Comparison of ENCODE assay signal across 9 mouse cellular contexts in genomic region chr11:69370817-69371215, GRCm38 (mm10). TPM values are rescaled to one million over a fixed set of nuclear protein-coding genes. Genes with fewer than 3 reads are reported as not detected.
DNase-seq lines count a peak whose midpoint lies in the region; ATAC-seq lines count a peak whose summit lies in the region.
"Had no signal": no experiment of that assay in that cellular context is flagged by ENCODE, and none has a peak within 500 bp of the region (broad histone marks: within the 10 kb centered on the region; RNA-seq: fewer than 3 reads in every experiment).

No protein-coding gene starts in this region.

- peaks cover 30% of the 10 kb centered on the region for H3K36me3 ChIP-seq in kidney, embryonic 15.5 days
- H3K36me3 ChIP-seq in embryonic facial prominence, embryonic 10.5 days (replicated peaks) = peaks cover 34% of the 10 kb centered on the region
- no peaks in the 10 kb centered on the region for H3K36me3 ChIP-seq in hindbrain, embryonic 15.5 days
- H3K36me3 ChIP-seq in midbrain, embryonic 15.5 days (replicated peaks) = no peaks in the 10 kb centered on the region

- no peaks in the 10 kb centered on the region for H3K9me3 ChIP-seq in kidney, embryonic 15.5 days (replicated peaks)
- no peaks in the 10 kb centered on the region for H3K9me3 ChIP-seq in embryonic facial prominence, embryonic 10.5 days
- no peaks in the 10 kb centered on the region for H3K9me3 ChIP-seq in hindbrain, embryonic 15.5 days
- H3K9me3 ChIP-seq in midbrain, embryonic 15.5 days = no peaks in the 10 kb centered on the region
- H3K9me3 ChIP-seq: G1E had no signal

- no peak for ATAC-seq in kidney, embryonic 15.5 days (replicated peaks; ENCODE audit: low FRiP score)
- no peak for ATAC-seq in hindbrain, embryonic 15.5 days (ENCODE audit: low FRiP score, low read depth)
- no peak for ATAC-seq in midbrain, embryonic 15.5 days (replicated peaks)
- no peak for ATAC-seq in megakaryocyte progenitor cell, adult 5-6 weeks (replicated peaks; ENCODE audit: poor library complexity)

- WGBS in kidney, embryonic 15.5 days = 15% methylated on average over 9 of the region's 9 CpGs
- 18% methylated on average over 9 of the region's 9 CpGs for WGBS in embryonic facial prominence, embryonic 10.5 days
- WGBS in hindbrain, embryonic 15.5 days = 12% methylated on average over 9 of the region's 9 CpGs
- 14% methylated on average over 9 of the region's 9 CpGs for WGBS in midbrain, embryonic 15.5 days

- H3K4me3 ChIP-seq in kidney, embryonic 15.5 days (replicated peaks) = peak overlapping the region; percentile 27
- peak overlapping the region; percentile 97 for H3K4me3 ChIP-seq in embryonic facial prominence, embryonic 10.5 days
- peak overlapping the region; percentile 8; the same call in 1 of the 2 replicates for H3K4me3 ChIP-seq in hindbrain, embryonic 15.5 days
- peak overlapping the region; percentile 14; the same call in 1 of the 2 replicates for H3K4me3 ChIP-seq in midbrain, embryonic 15.5 days

- no peak overlapping the region; the same call in 1 of the 2 replicates for H3K9ac ChIP-seq in kidney, embryonic 15.5 days
- no peak overlapping the region for H3K9ac ChIP-seq in hindbrain, embryonic 15.5 days
- no peak overlapping the region for H3K9ac ChIP-seq in midbrain, embryonic 15.5 days

- H3K27me3 ChIP-seq in kidney, embryonic 15.5 days = no peaks in the 10 kb centered on the region
- no peaks in the 10 kb centered on the region for H3K27me3 ChIP-seq in embryonic facial prominence, embryonic 10.5 days (replicated peaks; ENCODE audit: low read depth, poor library complexity, severe bottlenecking)
- no peaks in the 10 kb centered on the region for H3K27me3 ChIP-seq in hindbrain, embryonic 15.5 days
- H3K27me3 ChIP-seq in midbrain, embryonic 15.5 days (replicated peaks) = no peaks in the 10 kb centered on the region

- DNase-seq in kidney, adult 18-20 months = no peak
- DNase-seq in embryonic facial prominence, embryonic 10.5 days (ENCODE audit: low spot score) = no peak
- no peak for DNase-seq in urinary bladder, postnatal 14 days (ENCODE audit: low spot score)
- DNase-seq in ovary, postnatal 10 days (ENCODE audit: low spot score) = no peak

- peaks cover 48% of the 10 kb centered on the region for H3K4me1 ChIP-seq in kidney, embryonic 15.5 days
- peaks cover 59% of the 10 kb centered on the region for H3K4me1 ChIP-seq in embryonic facial prominence, embryonic 10.5 days
- H3K4me1 ChIP-seq in hindbrain, embryonic 15.5 days (replicated peaks) = peaks cover 44% of the 10 kb centered on the region
- peaks cover 46% of the 10 kb centered on the region for H3K4me1 ChIP-seq in midbrain, embryonic 15.5 days

- H3K4me2 ChIP-seq in kidney, embryonic 15.5 days = peak overlapping the region; percentile 48
- peak overlapping the region; percentile 45 for H3K4me2 ChIP-seq in hindbrain, embryonic 15.5 days
- H3K4me2 ChIP-seq in midbrain, embryonic 15.5 days = peak overlapping the region; percentile 36

- H3K27ac ChIP-seq in kidney, embryonic 15.5 days = peak overlapping the region; percentile 90
- peak overlapping the region; percentile 75 for H3K27ac ChIP-seq in embryonic facial prominence, embryonic 10.5 days (replicated peaks)
- peak overlapping the region; percentile 75 for H3K27ac ChIP-seq in hindbrain, embryonic 15.5 days (replicated peaks)
- peak overlapping the region; percentile 74 for H3K27ac ChIP-seq in midbrain, embryonic 15.5 days

RNA-seq across cellular contexts. Expression of gene Chd3, which starts 1.6 kb away (rescaled TPM):
- polyA plus RNA-seq in kidney, embryonic 15.5 days (2015; fragmentation: Nextera tagmentation; extraction: Ambion mirVana) = 54.8 and 62.8 TPM in 2 replicates
- polyA plus RNA-seq in embryonic facial prominence, embryonic 10.5 days (2016; fragmentation: Nextera tagmentation; extraction: Ambion mirVana) = 46.2 and 55.9 TPM in 2 replicates
- 83.5 and 83.7 TPM in 2 replicates for polyA plus RNA-seq in hindbrain, embryonic 15.5 days (2015; fragmentation: Nextera tagmentation; extraction: Ambion mirVana)
- 98.2 and 102 TPM in 2 replicates for polyA plus RNA-seq in midbrain, embryonic 15.5 days (2015; fragmentation: Nextera tagmentation; extraction: Ambion mirVana)
- 17.0 and 22.4 TPM in 2 replicates for total RNA-seq in megakaryocyte progenitor cell, adult 5-6 weeks (2015)
- 19.9 and 38.2 TPM in 2 replicates for total RNA-seq in megakaryocyte progenitor cell, adult 5-6 weeks (2017)

RNA-seq across cellular contexts. Expression of gene Naa38, which starts 24.5 kb away (rescaled TPM):
- 153 and 155 TPM in 2 replicates for polyA plus RNA-seq in kidney, embryonic 15.5 days (2015; fragmentation: Nextera tagmentation; extraction: Ambion mirVana)
- polyA plus RNA-seq in embryonic facial prominence, embryonic 10.5 days (2016; fragmentation: Nextera tagmentation; extraction: Ambion mirVana) = 136 and 137 TPM in 2 replicates
- polyA plus RNA-seq in hindbrain, embryonic 15.5 days (2015; fragmentation: Nextera tagmentation; extraction: Ambion mirVana) = 109 and 121 TPM in 2 replicates
- polyA plus RNA-seq in midbrain, embryonic 15.5 days (2015; fragmentation: Nextera tagmentation; extraction: Ambion mirVana) = 96.8 and 101 TPM in 2 replicates
- 114 and 125 TPM in 2 replicates for total RNA-seq in megakaryocyte progenitor cell, adult 5-6 weeks (2015)
- total RNA-seq in megakaryocyte progenitor cell, adult 5-6 weeks (2017) = 146 and 205 TPM in 2 replicates

RNA-seq across cellular contexts. Expression of gene Cyb5d1, which starts 24.6 kb away (rescaled TPM):
- 30.2 and 30.5 TPM in 2 replicates for polyA plus RNA-seq in kidney, embryonic 15.5 days (2015; fragmentation: Nextera tagmentation; extraction: Ambion mirVana)
- polyA plus RNA-seq in embryonic facial prominence, embryonic 10.5 days (2016; fragmentation: Nextera tagmentation; extraction: Ambion mirVana) = 49.3 and 50.2 TPM in 2 replicates
- 30.6 and 33.5 TPM in 2 replicates for polyA plus RNA-seq in hindbrain, embryonic 15.5 days (2015; fragmentation: Nextera tagmentation; extraction: Ambion mirVana)
- polyA plus RNA-seq in midbrain, embryonic 15.5 days (2015; fragmentation: Nextera tagmentation; extraction: Ambion mirVana) = 32.7 and 33.5 TPM in 2 replicates
- total RNA-seq in megakaryocyte progenitor cell, adult 5-6 weeks (2015) = 15.4 and 16.6 TPM in 2 replicates
- total RNA-seq in megakaryocyte progenitor cell, adult 5-6 weeks (2017) = 34.2 and 50.3 TPM in 2 replicates

RNA-seq across cellular contexts. Expression of gene Tmem88, which starts 27.2 kb away (rescaled TPM):
- polyA plus RNA-seq in kidney, embryonic 15.5 days (2015; fragmentation: Nextera tagmentation; extraction: Ambion mirVana) = 41.9 and 44.3 TPM in 2 replicates
- polyA plus RNA-seq in embryonic facial prominence, embryonic 10.5 days (2016; fragmentation: Nextera tagmentation; extraction: Ambion mirVana) = 19.8 and 23.1 TPM in 2 replicates
- 6.8 and 7.2 TPM in 2 replicates for polyA plus RNA-seq in hindbrain, embryonic 15.5 days (2015; fragmentation: Nextera tagmentation; extraction: Ambion mirVana)
- 6.5 and 7.0 TPM in 2 replicates for polyA plus RNA-seq in midbrain, embryonic 15.5 days (2015; fragmentation: Nextera tagmentation; extraction: Ambion mirVana)
- total RNA-seq in megakaryocyte progenitor cell, adult 5-6 weeks (2015) = 0.07 and 0.42 TPM in 2 replicates
- 0.12 TPM in 1 of 2 replicates, not detected in the other for total RNA-seq in megakaryocyte progenitor cell, adult 5-6 weeks (2017)

RNA-seq across cellular contexts. Expression of gene Rnf227, which starts 30.6 kb away (rescaled TPM):
- polyA plus RNA-seq in kidney, embryonic 15.5 days (2015; fragmentation: Nextera tagmentation; extraction: Ambion mirVana) = 16.6 and 17.1 TPM in 2 replicates
- 18.7 and 18.8 TPM in 2 replicates for polyA plus RNA-seq in embryonic facial prominence, embryonic 10.5 days (2016; fragmentation: Nextera tagmentation; extraction: Ambion mirVana)
- 221 and 228 TPM in 2 replicates for polyA plus RNA-seq in hindbrain, embryonic 15.5 days (2015; fragmentation: Nextera tagmentation; extraction: Ambion mirVana)
- 278 and 308 TPM in 2 replicates for polyA plus RNA-seq in midbrain, embryonic 15.5 days (2015; fragmentation: Nextera tagmentation; extraction: Ambion mirVana)
- 4.3 and 6.2 TPM in 2 replicates for total RNA-seq in megakaryocyte progenitor cell, adult 5-6 weeks (2015)
- total RNA-seq in megakaryocyte progenitor cell, adult 5-6 weeks (2017) = 5.1 and 7.1 TPM in 2 replicates
- polyA plus RNA-seq: G1E had no signal

Comparison
In these comparisons a context has a peak if more than half of its experiments do, and no peak if none do; other contexts are left out.
1. H3K4me3 ChIP-seq: peak in every context shown above with its lines; median percentile 97 in embryonic facial prominence, embryonic 10.5 days; 27 in kidney, embryonic 15.5 days; 14 in midbrain, embryonic 15.5 days; 8 in hindbrain, embryonic 15.5 days.